Mouse (Mus musculus) adrenal gland, adult 18-20 months (tissue): ENCODE measurements around the gene Neb. TPM values are rescaled to one million over a fixed set of nuclear protein-coding genes. Genes with fewer than 3 reads are reported as not detected.
A peak's percentile ranks its signal among the peaks of the same experiment; 100 is the strongest.

Source experiments
- DNase-seq, 2 experiments: peaks; one replicate each; pipeline ENCODE4 v3.0.0; 2021 to 2022; ENCODE audit warnings: low spot score in 2 of 2
- total RNA-seq, 2 experiments: library from RNA; stranded (reverse); gene quantifications; 1 replicate in 1 of 2; 2 replicates in 1 of 2; pipeline ENCODE4 v1.2.3; 2021

Gene Neb
- total RNA-seq, 2 experiments from 2014 or later, result 2.9 to 7.0 TPM

DNA sequence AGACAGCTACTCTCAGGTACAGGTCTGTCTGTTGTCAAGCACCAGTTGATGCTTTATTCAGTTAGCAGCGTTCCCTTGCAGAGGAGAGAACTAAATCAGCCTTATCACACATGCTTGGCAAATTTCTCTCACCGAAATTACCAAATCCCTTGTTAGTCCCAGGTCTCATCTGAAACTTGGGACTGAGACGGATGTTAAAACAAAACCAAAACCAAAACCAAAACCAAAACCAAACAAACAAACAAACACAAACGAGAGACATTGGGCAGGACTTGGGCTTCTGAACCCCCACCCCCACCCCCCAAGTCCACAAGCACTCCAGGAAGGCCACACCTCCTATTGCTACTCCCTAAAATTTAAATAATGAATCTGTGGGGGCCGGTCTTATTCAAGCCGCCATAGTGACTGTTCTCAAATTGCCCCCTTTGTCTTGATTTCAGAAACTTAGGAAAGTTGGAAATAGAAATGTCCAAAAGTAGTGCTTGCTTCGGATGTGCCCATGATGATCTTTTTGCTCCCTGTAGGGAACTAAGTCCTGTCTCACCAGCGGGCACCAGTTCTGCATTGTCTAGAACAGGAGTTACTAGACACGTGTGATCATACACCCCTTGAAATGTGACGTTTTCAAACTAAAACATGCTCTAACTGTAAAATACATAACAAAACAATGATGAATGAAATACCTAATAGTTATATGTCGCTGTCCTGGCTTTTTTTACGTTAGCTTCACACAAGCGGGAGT lies 397 bp downstream of the Neb start:
- no peak for DNase-seq

DNA sequence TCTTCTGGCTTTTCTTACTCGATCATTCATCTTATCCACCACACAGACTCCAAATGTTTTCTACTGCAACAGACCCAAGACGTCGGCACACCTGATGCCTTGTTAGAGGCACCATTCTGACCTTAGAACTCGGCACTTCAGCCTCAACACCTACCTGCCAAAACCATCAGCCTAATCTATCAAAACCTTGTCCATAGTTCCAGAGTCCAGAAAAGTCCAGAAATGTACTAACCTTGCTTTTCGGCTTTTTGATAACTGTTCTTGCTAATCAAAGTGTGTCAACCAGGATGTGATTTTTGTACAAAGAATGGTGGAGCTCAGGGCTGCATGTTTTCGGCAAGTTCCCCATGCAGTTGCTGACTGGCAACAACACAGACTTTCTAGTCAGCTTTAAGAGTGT lies 3.6 kb downstream of the Neb start:
- no peak for DNase-seq

DNA sequence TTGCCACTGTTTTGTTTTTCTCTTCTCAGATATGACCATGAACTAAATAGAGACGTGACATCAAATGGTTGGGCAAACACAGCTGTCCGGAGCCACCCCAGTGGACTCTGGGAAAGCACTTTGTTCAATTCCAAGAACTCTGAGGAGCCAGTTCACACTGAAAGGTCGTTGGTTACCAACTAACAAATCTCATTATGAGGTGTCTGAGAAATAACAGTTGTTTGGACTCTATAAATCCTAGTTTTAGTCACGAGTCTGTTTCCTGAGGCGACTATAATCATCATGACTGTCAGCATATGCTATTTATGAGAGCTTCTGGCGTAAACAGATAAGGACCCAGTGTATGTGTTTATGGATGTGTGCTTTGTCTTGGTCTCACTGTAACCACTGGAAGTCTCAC lies 5.8 kb downstream of the Neb start:
- no peak for DNase-seq

DNA sequence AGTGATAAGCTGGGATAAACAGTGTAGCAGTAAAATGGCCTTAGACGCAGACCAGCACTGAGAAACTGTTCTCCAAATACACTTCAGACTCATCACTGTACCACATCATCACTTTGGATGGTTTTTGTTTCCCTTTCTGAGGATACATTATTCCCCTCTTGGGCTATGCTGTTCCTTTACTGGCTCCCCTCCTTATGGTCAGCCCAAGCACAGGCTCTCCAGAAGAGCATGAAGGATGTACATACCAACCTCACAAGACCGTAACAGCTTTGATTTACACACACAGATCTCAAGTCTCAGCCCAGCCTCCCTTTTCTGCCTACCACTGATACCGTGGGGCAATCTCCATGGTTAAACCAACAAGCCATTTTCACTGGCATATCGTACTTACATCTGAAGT lies 6.2 kb downstream of the Neb start:
- peak in 1 of 2 experiments; percentile 16 for DNase-seq

DNA sequence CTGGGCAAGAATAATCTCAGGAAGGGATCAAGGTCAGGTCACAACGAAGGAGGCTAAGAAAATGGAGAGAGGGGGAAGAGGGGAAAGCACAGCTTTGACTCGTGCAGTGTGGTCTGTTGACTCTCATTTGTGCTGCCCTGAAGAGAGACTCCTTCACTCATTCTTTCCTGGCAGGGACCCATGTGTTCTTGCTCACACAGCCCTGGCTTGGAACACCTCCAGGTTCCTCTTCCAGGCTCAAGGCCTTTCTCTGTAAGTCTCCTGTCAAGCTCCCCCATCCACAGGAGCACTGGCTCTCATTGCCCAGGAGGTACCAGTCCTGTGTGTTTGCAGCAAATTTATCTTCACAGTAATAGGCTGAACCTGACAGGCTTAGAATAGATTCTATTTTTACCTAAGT lies 7.2 kb downstream of the Neb start:
- DNase-seq, result peak; percentile 35 to 78

DNA sequence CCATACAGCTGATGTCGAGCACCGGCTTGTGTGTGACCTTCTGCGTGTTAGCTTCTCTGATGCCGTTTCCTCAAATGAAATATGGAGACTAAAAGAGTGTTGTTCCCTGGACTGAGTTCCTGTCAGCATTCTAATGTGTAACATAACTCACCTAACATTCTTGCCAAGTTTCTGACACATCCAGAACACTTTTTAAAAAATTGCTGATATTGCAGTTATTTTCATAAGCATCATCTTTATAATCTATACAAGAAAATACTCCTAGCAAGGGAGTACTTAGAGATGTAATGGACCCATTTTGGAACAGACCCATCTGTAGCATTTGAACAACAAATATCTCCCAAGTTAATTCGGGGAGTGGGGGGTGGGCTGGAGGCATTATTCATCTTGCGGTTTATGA lies 8.7 kb downstream of the Neb start:
- no peak for DNase-seq

DNA sequence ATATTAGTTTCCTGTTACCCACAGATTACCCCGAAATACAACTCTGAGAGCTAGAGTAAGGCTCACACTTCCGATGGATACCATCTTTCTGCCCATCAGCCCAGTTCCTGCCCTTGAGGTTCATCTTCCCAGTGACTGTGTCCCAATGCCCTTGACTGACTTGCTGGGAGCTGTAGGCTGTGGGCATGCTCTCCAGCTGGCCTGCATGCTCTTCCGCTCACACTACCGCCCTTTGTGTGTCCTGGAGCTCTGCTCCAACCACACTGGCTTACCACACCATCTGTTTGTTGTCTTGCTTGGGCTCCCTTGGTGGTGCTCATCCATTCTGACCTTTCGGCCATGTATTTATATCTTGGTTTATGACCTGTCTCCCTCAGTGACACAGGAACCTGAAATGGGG lies 10.6 kb downstream of the Neb start:
- DNase-seq, result no peak

DNA sequence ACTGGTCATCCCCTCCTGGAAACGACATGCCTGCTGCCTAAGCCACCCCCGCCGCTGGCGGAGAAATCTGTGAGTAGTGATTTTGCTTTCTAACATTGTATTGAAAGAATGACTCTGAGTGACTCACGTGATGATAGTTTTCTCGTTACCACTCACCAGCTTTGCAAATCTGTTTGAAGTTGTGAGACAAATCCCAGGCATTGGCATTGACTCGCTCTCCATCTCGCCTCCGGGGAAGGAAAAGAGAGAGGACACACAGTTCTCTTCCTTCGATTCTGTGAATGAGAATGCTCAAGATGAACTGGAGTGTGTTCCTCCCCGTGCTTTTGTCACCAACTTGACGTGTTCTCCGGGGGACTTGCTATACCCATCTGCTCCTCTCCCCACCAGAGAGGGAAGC lies 11.0 kb downstream of the Neb start:
- DNase-seq, result no peak

DNA sequence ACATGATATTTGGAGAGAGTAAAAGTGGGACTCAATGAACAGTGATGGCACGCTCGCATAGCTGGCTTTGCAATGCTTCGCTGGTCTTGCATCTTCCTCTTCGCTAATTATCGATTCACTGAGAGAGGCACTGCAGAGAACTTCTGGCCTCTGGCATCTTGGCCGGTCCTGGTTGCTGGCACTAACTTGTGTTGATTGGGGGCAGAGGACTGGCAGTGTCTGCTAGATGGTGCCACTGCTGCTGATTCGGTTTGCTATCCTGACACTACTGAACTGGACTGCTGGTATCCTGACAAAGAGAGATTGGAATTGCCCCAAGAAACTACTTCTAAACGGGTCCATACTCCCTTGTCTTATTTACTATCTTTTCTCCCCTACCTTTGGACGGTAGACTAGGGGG lies 17.2 kb downstream of the Neb start:
- no peak for DNase-seq

DNA sequence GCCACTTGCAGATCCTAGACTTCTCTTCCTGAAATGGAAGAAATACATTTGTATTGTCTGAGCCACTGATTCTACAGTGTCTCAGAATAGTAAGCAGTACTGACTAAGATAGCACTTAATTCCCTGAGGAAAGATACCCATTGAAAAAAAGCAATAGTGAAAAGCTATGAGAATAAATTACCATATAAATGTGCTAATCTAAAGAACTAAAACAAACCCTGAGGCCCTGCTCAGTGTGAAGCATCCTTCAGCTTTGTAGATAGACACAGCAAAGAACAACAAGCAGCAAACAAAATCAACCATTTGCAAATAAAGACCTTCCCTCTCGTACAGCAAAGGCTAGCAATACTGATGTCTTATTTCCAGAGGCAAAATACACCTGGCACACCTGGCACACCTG lies 18.6 kb downstream of the Neb start:
- DNase-seq, result no peak

DNA sequence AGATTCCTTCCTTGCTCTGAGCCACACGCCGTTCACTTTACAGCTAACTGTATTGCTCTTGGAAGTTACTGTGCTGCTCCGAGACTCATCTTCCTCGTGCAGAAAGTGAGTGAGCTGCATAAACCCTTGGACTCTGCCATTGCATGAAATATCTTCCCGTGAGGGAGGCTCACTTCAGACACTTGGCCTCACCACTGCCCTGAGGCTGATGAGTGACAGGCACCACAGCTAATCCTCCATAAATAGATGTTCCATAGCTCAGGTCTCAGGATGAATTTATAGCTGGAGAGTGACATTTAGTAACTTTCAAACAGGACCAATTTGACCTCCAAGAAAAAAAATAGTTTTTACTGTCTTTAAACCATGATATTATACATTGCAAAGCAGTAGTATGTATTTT lies 20.1 kb downstream of the Neb start:
- DNase-seq, result no peak

DNA sequence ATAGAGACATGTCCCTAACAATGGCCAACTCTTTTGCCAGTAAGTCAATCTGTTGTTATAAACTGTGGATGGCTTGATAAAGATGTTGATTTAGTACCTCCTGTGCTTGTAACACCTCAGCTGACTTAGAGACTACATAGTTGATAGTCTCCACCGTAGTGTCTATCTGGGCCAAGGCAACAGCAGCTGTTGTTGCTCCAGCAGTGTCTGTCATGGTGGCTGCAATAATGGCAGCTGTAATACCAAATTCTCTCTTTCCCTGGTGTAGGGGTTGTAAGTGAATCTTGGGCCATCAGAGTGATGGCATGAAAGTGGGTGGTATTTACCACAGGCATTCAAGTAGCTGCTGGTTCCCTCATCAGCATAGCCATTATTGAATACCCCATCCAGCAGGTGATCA lies 27.2 kb downstream of the Neb start:
- DNase-seq, result no peak

DNA sequence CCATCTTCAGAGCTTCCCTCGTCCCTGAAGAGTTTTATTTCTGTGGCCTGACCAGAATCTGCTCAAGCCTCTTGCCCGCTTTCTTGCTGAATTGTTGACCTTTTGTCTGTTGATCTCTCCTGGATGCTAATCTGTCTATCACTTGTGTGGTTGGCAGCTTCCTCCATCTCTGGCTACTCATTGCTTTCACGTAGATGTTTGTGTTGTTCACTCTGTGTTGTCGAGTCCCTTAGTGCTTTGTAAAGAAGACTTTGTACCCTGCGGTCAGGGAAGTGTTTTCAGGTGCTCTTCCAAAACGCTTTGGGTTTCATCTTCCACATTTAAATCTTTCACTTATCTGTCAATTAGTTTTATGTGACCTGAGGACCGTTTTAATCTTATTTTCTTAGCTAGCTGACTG lies 37.3 kb downstream of the Neb start:
- no peak for DNase-seq

DNA sequence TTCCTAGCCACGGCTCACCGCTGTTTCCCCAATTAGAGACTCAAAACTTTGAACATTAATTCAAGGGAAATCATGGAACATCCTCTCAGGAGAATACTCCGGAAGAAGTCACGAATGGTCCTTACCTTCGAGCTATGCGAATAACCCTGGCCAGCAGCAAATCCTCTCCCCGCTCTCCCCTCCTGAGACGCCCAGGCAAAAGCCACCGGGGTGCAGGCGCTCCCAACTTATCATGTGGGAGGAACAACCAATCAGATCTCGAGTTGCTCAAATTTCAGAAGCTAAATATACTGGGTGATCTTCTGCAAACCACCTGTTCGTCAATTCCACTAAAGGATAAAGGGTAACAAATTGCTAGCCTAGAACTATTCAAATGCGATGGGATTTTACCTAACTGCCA lies 42.7 kb downstream of the Neb start:
- DNase-seq, result no peak

DNA sequence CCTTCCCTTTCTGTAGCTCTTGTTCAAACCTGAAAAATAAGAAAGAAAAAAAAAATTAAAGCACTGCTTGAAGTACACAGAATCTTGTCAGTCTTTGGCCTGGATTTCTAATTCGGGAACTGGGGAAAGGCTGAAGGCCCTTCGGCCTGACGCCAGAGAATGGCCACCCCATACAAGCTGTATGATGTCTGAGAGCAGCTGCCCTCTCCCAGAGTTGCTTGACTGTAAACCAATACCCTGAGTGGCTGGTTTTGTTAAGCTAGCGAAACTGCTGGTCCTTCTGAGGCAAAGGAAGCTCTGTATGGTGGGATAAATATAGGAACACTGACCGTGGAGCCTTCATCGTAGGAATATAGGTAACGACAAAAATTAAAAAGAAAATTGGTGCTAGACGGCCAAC lies 43.2 kb downstream of the Neb start:
- DNase-seq, result no peak

DNA sequence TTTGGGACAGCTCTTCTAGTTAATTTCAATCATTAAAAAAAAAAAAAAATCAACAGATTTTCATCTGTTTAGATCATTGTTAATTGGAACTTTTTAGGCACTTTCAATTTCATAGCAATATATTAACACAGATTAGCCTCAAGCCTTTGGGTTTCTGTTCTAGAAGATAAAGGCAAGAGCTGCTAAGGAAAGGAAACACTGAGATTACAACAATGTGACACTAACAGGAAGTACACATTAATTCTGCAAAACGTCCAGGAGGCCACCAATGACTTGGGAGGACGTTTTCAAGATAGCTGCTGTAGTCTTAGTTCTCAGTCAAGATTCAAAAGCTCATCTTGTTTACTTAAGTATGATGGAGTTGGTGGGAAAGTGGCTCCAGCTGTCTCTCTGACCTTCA lies 44.7 kb downstream of the Neb start:
- no peak for DNase-seq

DNA sequence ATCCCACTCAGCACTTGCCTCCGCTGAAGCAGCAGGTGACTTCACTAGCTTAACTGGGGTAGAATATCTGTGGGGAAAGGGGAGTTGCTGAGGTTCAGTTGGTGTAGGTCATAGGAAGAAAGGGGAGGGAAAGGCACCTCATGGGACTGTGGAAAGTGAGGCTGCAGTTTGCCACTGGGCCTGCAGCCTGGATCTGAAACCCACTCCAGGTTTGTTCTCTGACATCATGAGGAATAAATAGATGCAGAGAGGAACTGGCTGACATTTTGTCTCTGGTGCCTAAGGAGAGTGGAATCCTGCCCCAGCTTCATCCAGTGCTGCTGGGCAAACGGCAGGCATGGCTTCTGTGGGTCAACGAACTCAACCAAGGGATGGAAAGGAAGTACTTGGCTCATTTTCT lies 46.5 kb downstream of the Neb start:
- no peak for DNase-seq

DNA sequence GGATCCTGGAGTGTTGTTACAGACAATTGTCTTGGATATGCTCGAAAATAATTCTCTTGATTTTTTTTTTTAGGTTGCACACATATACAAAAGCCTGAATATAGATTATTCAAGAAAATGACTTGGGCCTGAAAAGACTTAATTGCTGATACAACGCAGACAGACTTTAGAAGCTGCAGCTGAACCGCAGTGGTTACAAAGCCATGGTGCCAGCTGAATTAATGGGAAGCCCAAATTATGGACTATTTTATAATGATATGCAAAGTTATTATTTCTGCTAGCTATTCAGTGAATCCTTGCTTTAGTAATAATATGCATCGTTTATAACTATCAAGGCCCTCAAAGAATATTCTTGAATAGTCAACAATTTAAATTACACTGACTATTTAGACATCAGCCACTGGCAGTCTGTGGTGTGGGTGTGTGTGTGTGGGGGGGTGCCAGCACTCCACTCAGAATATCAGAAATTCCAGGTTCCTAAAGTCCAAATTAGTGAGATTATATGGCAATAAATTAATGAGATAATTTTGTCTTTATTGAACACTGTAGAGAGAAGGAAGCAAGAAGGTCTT lies 50.9 kb downstream of the Neb start:
- no peak for DNase-seq

DNA sequence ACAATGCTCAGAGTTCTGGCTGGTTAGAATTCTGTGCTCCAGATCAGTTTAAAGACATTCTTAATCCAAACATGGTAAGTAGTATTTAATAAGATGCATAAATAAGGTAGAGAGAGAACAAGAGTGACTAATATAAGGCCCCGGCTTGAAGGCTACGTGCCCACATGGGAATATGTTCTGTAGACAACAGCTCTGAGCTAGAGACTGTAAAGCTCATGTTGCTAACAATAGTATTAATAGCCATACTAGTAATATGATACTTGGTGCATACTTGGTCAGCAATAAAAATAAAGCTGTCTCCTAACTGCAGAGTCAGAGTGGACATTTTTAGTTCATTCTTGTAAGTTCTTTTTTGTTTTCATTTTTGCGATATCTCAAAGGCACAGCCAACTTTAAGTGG lies 56.4 kb downstream of the Neb start:
- no peak for DNase-seq

DNA sequence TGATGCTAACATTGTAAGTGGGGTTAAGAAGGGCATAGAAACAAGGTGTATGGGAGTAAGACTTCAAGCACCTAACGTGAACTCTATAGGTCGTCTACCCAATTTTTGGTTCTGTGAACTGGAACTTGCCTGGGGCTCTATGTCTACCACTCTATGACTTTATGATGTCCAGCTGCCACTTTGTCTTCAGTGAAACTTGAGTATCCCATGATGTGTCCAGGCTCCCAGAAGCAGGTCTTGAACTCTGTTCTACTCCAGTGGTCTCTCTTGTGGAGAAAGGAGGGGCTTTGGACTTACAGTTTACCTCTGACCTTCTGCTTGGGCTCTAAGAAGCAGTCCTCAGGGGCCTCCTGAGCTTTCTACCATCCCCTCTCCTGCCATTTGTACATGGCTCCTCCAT lies 58.1 kb downstream of the Neb start:
- DNase-seq, result no peak

DNA sequence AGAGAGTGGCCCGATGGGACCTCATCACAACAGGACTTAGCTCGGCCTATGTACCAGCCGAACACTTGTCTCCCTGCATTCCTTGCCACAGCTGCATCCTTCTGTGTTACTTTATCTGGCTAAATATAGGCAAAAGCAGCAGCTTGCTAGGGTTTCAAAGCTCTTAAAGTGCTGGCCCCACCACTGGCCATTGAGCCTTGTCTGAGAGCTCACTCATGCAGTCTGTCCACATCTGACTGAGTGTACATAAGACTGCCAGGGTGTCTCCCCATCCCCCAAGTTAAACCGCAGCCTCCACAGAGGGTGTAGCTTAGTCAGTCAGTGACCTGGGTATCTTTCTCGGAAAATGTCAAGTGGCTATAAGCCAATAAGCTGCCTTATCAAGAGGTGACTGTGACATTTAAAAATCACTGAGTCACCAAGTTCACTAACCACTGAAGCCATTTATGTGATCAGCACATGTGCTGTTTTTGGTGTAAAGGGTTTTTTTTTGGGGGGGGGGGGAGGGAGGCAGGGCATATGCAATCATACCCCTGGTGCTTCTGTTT lies 59.2 kb downstream of the Neb start:
- peak; percentile 28 to 37 for DNase-seq

DNA sequence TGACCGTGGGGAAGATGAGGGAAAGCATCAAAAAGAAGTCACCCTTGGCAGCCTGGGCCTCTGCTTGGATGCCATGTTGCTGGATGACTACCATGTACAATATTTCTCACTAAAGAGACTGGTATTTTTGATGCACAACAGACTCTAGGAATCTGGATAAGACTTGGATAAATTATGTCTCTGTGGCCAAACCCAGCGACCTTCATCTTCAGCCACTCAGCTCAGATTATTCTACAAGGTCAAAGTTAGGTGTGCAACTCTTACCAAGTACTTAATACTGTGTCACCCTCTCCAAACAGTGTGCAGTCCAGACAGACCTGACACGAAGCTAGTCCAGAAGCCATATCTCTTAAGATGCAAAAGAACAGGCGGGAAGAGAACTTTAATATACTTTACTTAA lies 60.8 kb downstream of the Neb start:
- no peak for DNase-seq

DNA sequence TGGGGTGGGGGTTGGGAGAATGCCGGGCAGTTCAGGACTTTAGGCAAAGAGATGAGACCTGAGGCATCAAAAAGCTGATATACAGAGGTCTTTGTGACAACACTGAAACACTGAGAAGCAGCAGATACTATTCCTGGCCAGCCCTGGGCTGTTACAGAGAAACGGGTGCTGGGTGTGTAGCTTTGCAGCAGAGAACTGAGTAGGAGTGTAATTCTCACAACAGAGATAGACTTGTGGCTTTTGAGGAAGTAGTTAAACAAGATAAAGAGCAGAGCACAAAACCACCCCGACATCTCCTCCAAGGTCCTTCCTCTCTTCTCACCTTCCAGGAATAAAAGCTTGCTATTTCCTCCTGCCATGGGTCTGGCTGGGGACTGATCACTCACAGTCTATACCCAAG lies 62.5 kb downstream of the Neb start:
- no peak for DNase-seq
